28 mouse cellular contexts compared by ENCODE assay signal in the genomic region with DNA sequence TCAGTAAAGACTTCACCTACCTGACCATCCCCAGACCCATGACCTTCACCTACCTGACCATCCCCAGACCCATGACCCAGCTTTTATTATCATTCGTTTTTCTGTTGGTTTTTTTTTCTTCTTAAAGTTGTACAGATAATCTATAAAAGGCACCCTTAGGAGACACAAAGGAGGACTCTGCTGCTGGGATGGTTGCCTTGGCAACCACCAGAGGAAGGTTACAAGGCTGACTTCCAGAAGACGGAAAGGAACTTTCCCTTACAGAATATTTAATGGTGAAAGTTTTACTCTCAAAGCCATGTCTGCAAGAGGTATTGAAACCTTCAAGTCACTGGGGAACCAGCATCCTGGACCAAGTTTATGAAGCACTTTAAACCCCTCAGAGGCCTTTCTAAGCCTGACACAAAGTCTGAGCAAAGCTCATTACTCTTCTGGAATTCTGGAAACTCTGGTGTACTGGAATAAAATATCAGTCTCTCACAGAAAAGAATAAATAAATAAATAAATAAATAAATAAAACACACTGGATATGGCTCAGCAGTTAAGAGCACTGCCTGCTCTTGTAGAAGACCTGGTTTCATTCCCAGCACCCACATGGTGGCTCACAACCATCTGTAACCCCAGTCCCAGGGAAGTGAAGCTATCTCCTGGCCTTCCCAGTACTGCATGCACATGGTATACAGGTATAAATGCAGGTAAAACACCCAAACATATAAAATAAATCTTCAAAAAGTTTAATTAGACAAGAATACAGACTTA. TPM values are rescaled to one million over a fixed set of nuclear protein-coding genes. Genes with fewer than 3 reads are reported as not detected.
DNase-seq lines count a peak whose midpoint lies in the region; ATAC-seq and TF ChIP-seq lines count a peak whose summit lies in the region.
"Had no signal": no experiment of that assay in that cellular context is flagged by ENCODE, and none has a peak within 500 bp of the region (broad histone marks: within the 10 kb centered on the region; RNA-seq: fewer than 3 reads in every experiment).

No protein-coding gene starts in this region.

- peak overlapping the region; percentile 97; the same call in 1 of the 2 replicates for H3K4me2 ChIP-seq in forebrain, postnatal 0 days (ENCODE audit: low read depth)
- H3K4me2 ChIP-seq in forebrain, embryonic 14.5 days (ENCODE audit: low read length) = no peak overlapping the region
- peak overlapping the region; percentile 11; the same call in 1 of the 2 replicates for H3K4me2 ChIP-seq in neural tube, embryonic 13.5 days
- no peak overlapping the region; the same call in 1 of the 2 replicates for H3K4me2 ChIP-seq in neural tube, embryonic 15.5 days
- peak overlapping the region; percentile 100; the same call in 1 of the 2 replicates for H3K4me2 ChIP-seq in limb, embryonic 14.5 days (replicated peaks; ENCODE audit: low read depth, low read length, severe bottlenecking)
- H3K4me2 ChIP-seq: forebrain, embryonic 12.5 days; liver, embryonic 15.5 days had no signal

- TF ChIP-seq CTCF in forebrain, postnatal 0 days (IDR thresholded peaks at IDR 0.05; ENCODE audit: low read depth) = no peak
- TF ChIP-seq CTCF in left cerebral cortex, adult 2 months (IDR thresholded peaks at IDR 0.05) = no peak

- H3K9ac ChIP-seq in forebrain, postnatal 0 days = no peak overlapping the region
- no peak overlapping the region for H3K9ac ChIP-seq in forebrain, embryonic 14.5 days (ENCODE audit: low read length)
- H3K9ac ChIP-seq in neural tube, embryonic 13.5 days = no peak overlapping the region
- no peak overlapping the region for H3K9ac ChIP-seq in neural tube, embryonic 15.5 days (replicated peaks)
- no peak overlapping the region for H3K9ac ChIP-seq in limb, embryonic 14.5 days (ENCODE audit: low read depth, low read length, severe bottlenecking)
- H3K9ac ChIP-seq: forebrain, embryonic 12.5 days; liver, embryonic 15.5 days; midbrain, embryonic 15.5 days had no signal

- H3K36me3 ChIP-seq in forebrain, postnatal 0 days (ENCODE audit: insufficient read depth) = no peaks in the 10 kb centered on the region
- H3K36me3 ChIP-seq in forebrain, embryonic 14.5 days (ENCODE audit: control insufficient read depth, insufficient read depth, low read length) = no peaks in the 10 kb centered on the region
- H3K36me3 ChIP-seq in neural tube, embryonic 13.5 days = no peaks in the 10 kb centered on the region
- H3K36me3 ChIP-seq in neural tube, embryonic 15.5 days = no peaks in the 10 kb centered on the region
- no peaks in the 10 kb centered on the region for H3K36me3 ChIP-seq in limb, embryonic 14.5 days (ENCODE audit: control insufficient read depth, insufficient read depth, low read length)
- H3K36me3 ChIP-seq: forebrain, embryonic 12.5 days; hindbrain, embryonic 10.5 days; liver, embryonic 15.5 days; midbrain, embryonic 10.5 days; midbrain, embryonic 15.5 days had no signal

- H3K27me3 ChIP-seq in forebrain, postnatal 0 days (ENCODE audit: insufficient read depth, low read length) = no peaks in the 10 kb centered on the region
- H3K27me3 ChIP-seq in forebrain, embryonic 14.5 days (replicated peaks; ENCODE audit: control insufficient read depth, insufficient read depth, low read length) = peaks cover 17% of the 10 kb centered on the region
- H3K27me3 ChIP-seq in neural tube, embryonic 13.5 days = peaks cover 34% of the 10 kb centered on the region
- no peaks in the 10 kb centered on the region; the same call in none of the 2 replicates for H3K27me3 ChIP-seq in neural tube, embryonic 15.5 days (replicated peaks)
- H3K27me3 ChIP-seq in limb, embryonic 14.5 days (ENCODE audit: control insufficient read depth, insufficient read depth, low read length) = no peaks in the 10 kb centered on the region

- no peak for DNase-seq in forebrain, postnatal 0 days
- DNase-seq in forebrain, embryonic 14.5 days (ENCODE audit: low spot score) = no peak
- DNase-seq in left cerebral cortex, adult 2 months (ENCODE audit: extremely low spot score in 1 of 2, low spot score in 2 of 2) = no peak
- no peak for DNase-seq in left cerebral cortex, adult 11 months (ENCODE audit: low spot score)
- DNase-seq in limb, embryonic 14.5 days (ENCODE audit: low spot score) = no peak
- no peak for DNase-seq in layer of hippocampus, adult 9-11 months
- DNase-seq: adrenal gland, postnatal 25 days; cerebellum, adult 18-20 months; cerebellum, postnatal 10 days; gastrocnemius, postnatal 14 days; heart, postnatal 14 days; kidney, adult 11 months; kidney, postnatal 25 days; liver; right cerebral cortex, adult 18-20 months; spleen, adult 18-20 months; thymus, adult 18-20 months; thymus, postnatal 25 days had no signal

- H3K4me1 ChIP-seq in forebrain, postnatal 0 days (ENCODE audit: insufficient read depth) = peaks cover 7% of the 10 kb centered on the region; the same call in 1 of the 2 replicates
- H3K4me1 ChIP-seq in forebrain, embryonic 14.5 days (ENCODE audit: control insufficient read depth, insufficient read depth, low read length) = no peaks in the 10 kb centered on the region
- peaks cover 50% of the 10 kb centered on the region for H3K4me1 ChIP-seq in neural tube, embryonic 13.5 days (replicated peaks)
- H3K4me1 ChIP-seq in neural tube, embryonic 15.5 days = peaks cover 45% of the 10 kb centered on the region
- peaks cover 28% of the 10 kb centered on the region for H3K4me1 ChIP-seq in limb, embryonic 14.5 days (ENCODE audit: control insufficient read depth, insufficient read depth, low read length)

- intact Hi-C loops in left cerebral cortex, adult 2 months (cut with DNase I) = loop anchor here (5.0 kb wide), 1 partner anchor 41 kb away; no protein-coding TSS in a partner anchor

- no peak for TF ChIP-seq POLR2A in limb, embryonic 14.5 days (IDR thresholded peaks at IDR 0.05; ENCODE audit: borderline replicate concordance, extremely low read depth, insufficient read depth, insufficient read length)

- WGBS in forebrain, postnatal 0 days = 31% methylated on average over 2 of the region's 2 CpGs
- WGBS in forebrain, embryonic 14.5 days = 44% methylated on average over 2 of the region's 2 CpGs
- WGBS in neural tube, embryonic 13.5 days = 14% methylated on average over 2 of the region's 2 CpGs
- WGBS in neural tube, embryonic 15.5 days = 15% methylated on average over 2 of the region's 2 CpGs
- 41% methylated on average over 2 of the region's 2 CpGs for WGBS in limb, embryonic 14.5 days

- no peaks in the 10 kb centered on the region for H3K9me3 ChIP-seq in forebrain, postnatal 0 days (ENCODE audit: low read length)
- H3K9me3 ChIP-seq in forebrain, embryonic 14.5 days (replicated peaks; ENCODE audit: control insufficient read depth, low read length) = no peaks in the 10 kb centered on the region
- H3K9me3 ChIP-seq in neural tube, embryonic 13.5 days = no peaks in the 10 kb centered on the region
- no peaks in the 10 kb centered on the region for H3K9me3 ChIP-seq in neural tube, embryonic 15.5 days (replicated peaks)
- H3K9me3 ChIP-seq in limb, embryonic 14.5 days (ENCODE audit: control insufficient read depth, low read length) = no peaks in the 10 kb centered on the region
- H3K9me3 ChIP-seq: forebrain, embryonic 12.5 days; liver, embryonic 15.5 days; midbrain, embryonic 10.5 days; midbrain, embryonic 15.5 days had no signal

- ATAC-seq in forebrain, postnatal 0 days = no peak
- ATAC-seq in forebrain, embryonic 14.5 days = no peak
- no peak for ATAC-seq in neural tube, embryonic 13.5 days (ENCODE audit: low read depth)
- no peak for ATAC-seq in neural tube, embryonic 15.5 days (ENCODE audit: low FRiP score)
- ATAC-seq in limb, embryonic 14.5 days (ENCODE audit: low FRiP score, low read depth) = no peak
- ATAC-seq: hindbrain, embryonic 16.5 days; midbrain, embryonic 15.5 days had no signal

- H3K27ac ChIP-seq in forebrain, postnatal 0 days (ENCODE audit: low read depth, low read length) = no peak overlapping the region
- no peak overlapping the region for H3K27ac ChIP-seq in forebrain, embryonic 14.5 days (ENCODE audit: low read depth, low read length)
- H3K27ac ChIP-seq in left cerebral cortex, adult 2 months = peak overlapping the region; percentile 86; the same call in 1 of the 2 replicates
- no peak overlapping the region for H3K27ac ChIP-seq in neural tube, embryonic 13.5 days (replicated peaks)
- H3K27ac ChIP-seq in neural tube, embryonic 15.5 days (replicated peaks) = no peak overlapping the region
- H3K27ac ChIP-seq in limb, embryonic 14.5 days (replicated peaks; ENCODE audit: low read depth, low read length) = no peak overlapping the region
- H3K27ac ChIP-seq: forebrain, embryonic 12.5 days; hindbrain, embryonic 10.5 days; liver, embryonic 15.5 days; midbrain, embryonic 10.5 days; midbrain, embryonic 15.5 days; stomach, postnatal 0 days had no signal

- no peak overlapping the region for H3K4me3 ChIP-seq in forebrain, postnatal 0 days (ENCODE audit: low read depth, low read length)
- H3K4me3 ChIP-seq in forebrain, embryonic 14.5 days (ENCODE audit: low read depth, low read length) = no peak overlapping the region
- H3K4me3 ChIP-seq in left cerebral cortex, adult 2 months = no peak overlapping the region
- H3K4me3 ChIP-seq in neural tube, embryonic 13.5 days = no peak overlapping the region
- no peak overlapping the region for H3K4me3 ChIP-seq in neural tube, embryonic 15.5 days (replicated peaks)
- no peak overlapping the region for H3K4me3 ChIP-seq in limb, embryonic 14.5 days (replicated peaks; ENCODE audit: low read length)
- H3K4me3 ChIP-seq: erythroblast, embryonic 14.5 days; forebrain, embryonic 12.5 days; hindbrain, embryonic 10.5 days; liver, embryonic 15.5 days; midbrain, embryonic 10.5 days had no signal

RNA-seq across cellular contexts. Expression of gene Vgll4, which starts 3.2 kb away (rescaled TPM):
- total RNA-seq in forebrain, postnatal 0 days (2014; rRNA removed) = 59.2 and 72.0 TPM in 2 replicates
- polyA plus RNA-seq in forebrain, postnatal 0 days (2015; fragmentation: Nextera tagmentation; extraction: Ambion mirVana) = 51.8 and 58.0 TPM in 2 replicates
- 44.9 and 54.2 TPM in 2 replicates for polyA plus RNA-seq in forebrain, embryonic 14.5 days (2014; fragmentation: Nextera tagmentation; extraction: Ambion mirVana)
- total RNA-seq in left cerebral cortex, adult 2 months (2021) = 10 to 100 TPM; 61.4 to 63.8 TPM
- 60.6 and 65.2 TPM in 2 replicates for polyA plus RNA-seq in neural tube, embryonic 13.5 days (2015; fragmentation: Nextera tagmentation; extraction: Ambion mirVana)
- polyA plus RNA-seq in neural tube, embryonic 15.5 days (2015; fragmentation: Nextera tagmentation; extraction: Ambion mirVana) = 51.4 and 64.5 TPM in 2 replicates
- polyA plus RNA-seq in limb, embryonic 14.5 days (2012; rRNA removed) = 70.1 and 91.7 TPM in 2 replicates
- polyA plus RNA-seq in limb, embryonic 14.5 days (2014; fragmentation: Nextera tagmentation; extraction: Ambion mirVana) = 103 and 113 TPM in 2 replicates

Comparison
In these comparisons a context has a peak if more than half of its experiments do, and no peak if none do; other contexts are left out.
1. H3K4me2 ChIP-seq: peak in forebrain, postnatal 0 days (single experiment), neural tube, embryonic 13.5 days (single experiment) and limb, embryonic 14.5 days (single experiment); none in forebrain, embryonic 14.5 days (single experiment) and neural tube, embryonic 15.5 days (single experiment).